Mouse (Mus musculus): ENCODE results near the gene Slc25a29.

DNA sequence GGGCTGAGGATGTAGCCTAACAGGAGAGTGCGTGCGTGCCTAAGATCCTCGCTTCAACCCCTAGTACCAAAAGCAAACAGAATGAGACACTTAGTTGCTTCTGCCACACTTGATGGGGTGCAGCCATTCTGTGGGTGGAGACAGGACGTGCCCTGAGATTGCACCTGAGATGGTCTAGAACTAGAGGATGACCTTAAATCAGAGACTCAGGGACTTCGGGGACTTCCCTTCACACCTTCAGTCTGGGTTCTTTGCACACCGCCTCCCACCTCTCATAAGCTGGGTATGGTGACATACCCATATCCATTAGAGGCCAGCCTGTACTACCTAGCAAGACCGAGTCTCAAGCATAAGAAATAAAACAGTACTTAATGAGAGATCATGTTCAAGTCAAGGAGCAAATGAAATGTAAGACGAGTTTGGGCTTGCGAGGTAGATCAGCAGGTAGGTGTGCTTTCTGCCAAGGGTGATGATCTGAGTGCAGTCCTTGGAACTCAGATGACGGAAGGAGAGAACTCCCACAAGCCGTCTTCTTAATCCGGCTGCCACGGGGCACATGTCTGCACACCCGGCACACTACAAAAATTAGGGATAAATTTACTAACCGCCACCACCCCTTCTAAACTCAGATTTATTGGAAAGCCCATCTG lies 11.3 kb downstream of the Slc25a29 start:
- no peak for TF ChIP-seq POLR2A (IDR thresholded peaks at IDR 0.05; ENCODE audit: low read depth, low read length)
- TF ChIP-seq CTCF (conservative IDR thresholded peaks at IDR 0.05; ENCODE audit: insufficient read depth, insufficient read length, low read depth, low read length), result no peak

All from kidney, adult 2 months (tissue).